Mouse (Mus musculus): ENCODE measurements around the gene Timp1. TPM values are rescaled to one million over a fixed set of nuclear protein-coding genes. Genes with fewer than 3 reads are reported as not detected.

The Timp1 gene
- total RNA-seq (2021), result 29.4 and 31.1 TPM in 2 replicates
- long read RNA-seq, partial matches to known transcripts, result 1 of 6 reads
- long read RNA-seq, other reads (novel, unspliced or antisense), result 0 of 6 reads

DNA sequence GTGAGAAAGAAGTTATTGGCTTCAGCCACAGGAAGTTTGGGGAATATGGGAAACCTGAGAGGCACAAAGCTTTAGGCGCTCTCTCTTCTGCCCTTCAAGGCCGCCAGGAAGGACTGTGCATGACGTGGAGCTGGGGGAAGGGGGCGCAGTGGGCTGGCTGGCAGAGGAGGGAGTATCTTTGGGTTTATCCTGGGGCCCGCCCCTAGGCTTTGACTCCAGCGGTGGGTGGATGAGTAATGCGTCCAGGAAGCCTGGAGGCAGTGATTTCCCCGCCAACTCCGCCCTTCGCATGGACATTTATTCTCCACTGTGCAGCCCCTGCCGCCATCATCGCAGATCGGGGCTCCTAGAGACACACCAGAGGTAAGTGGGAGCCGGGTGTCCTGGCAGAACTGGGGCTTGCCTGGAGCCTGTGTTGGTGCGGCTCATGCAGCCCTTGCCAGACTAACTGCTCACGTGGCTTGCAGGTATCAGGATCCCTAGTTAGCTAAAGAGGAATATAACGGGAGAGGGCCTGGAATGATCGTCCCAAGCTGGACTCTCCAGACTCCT, at the start of gene Timp1:
TSS of gene Timp1 (plus strand) at position 205 of the 552 bp plus-strand sequence.
- DNase-seq, result peak; percentile 62

DNA sequence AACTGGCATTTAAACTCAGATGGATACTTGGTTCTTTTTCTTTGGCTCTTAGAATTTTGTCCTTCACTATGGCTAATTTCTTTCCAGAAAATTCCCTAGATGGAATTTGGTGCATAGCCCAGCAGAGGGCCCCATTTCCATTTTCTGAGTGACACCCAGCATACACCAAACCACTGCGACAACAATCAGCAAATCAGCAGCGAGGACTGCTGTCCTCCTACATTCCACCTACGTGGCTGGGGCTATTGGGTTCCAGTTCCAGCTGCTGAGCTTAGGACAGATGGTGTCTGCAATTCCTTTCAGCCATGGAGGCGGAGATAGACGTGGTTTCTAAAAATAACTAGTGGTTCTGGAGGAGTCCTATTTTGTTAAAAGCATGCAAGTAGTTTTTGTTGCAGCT, 41.0 kb upstream of the Timp1 start:
- peak; percentile 40 for DNase-seq

DNA sequence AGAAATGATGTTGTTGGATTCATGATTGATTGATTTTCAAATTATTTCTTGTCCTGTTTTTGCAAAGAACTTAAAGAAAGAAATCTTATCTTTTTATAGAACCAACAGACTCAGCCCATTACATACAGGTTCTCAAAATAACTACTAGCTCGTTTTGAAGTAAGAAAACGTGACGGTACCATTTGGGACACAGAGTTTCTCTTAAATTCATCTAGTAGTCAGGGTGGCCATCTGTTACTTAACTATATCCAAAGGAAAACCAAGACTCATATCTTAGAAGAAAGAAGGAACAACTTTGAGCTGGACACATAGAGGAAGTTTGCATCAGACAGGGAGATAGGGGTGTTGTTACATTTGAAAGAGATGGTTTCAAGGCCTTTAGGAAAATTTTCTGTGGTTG, 22.7 kb upstream of the Timp1 start:
- DNase-seq, result no peak

DNA sequence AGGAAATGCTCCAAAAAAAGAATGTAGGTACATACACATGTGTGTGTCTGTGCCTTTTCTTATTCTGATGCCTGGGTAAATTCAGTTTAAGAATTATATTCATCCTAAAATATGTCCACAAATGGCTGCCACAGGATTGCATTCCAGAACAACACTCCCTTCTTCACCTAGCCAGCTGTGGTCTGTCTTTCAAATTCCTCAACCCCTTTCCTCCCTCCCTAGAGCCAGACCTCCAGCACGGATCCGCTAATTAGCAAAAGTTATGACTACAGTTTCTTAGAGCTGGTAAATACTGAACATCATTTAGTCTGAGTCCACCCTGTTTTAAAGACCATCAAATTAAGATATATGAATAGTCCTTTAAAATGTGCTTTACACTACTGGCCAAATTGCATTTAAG, 22.1 kb upstream of the Timp1 start:
- no peak for DNase-seq

DNA sequence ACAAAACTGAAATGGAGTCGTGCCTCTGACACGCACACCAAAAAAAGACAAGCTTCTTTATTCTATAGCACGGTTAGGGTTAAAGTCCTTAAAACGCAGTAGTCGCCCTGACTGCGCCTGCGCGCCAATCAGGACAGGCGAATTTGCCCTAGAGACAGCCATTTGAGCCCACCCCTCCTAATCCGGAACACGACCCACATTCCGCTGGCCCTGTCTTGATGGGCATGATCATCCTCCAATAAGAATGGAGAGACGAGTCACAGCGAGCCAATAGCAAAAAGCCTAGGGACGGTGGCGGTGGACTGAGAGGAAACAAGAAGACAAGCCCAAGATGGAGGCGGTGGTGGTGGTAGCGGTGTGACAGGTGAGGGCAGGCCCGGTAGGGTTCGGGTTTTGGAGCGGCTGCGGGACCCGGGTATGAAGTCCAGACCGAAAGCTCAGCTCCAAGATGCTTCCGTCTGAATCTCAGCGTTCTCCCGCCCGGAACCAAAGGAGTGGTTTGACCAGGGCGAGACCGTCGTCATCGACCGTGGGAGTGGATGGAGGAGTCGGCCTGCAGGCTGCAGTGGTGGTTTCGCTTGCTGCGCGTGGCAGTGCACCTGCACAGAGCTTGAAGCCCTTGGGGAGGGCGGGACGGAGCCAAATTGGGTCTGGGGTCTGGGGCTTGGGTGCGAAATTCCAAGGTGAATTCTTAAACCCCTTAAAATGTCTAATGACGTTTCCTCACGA, 21.5 kb upstream of the Timp1 start:
- peak; percentile 84 for DNase-seq

DNA sequence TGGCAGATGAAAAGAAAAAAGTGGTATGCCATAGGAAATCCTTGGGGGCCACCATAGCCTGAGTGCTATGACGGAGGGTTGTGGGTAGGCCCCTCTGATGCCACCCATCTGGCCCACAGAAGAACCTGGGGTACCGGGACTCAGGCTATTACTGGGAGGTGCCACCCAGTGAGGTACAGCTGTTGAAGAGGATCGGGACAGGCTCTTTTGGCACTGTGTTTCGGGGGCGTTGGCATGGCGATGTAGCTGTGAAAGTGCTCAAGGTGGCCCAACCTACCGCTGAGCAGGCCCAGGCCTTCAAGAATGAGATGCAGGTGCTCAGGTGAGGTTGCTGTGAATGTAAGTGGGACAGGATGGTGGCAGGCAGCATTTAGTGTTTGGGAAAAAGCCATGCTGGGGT, 16.2 kb upstream of the Timp1 start:
- no peak for DNase-seq

DNA sequence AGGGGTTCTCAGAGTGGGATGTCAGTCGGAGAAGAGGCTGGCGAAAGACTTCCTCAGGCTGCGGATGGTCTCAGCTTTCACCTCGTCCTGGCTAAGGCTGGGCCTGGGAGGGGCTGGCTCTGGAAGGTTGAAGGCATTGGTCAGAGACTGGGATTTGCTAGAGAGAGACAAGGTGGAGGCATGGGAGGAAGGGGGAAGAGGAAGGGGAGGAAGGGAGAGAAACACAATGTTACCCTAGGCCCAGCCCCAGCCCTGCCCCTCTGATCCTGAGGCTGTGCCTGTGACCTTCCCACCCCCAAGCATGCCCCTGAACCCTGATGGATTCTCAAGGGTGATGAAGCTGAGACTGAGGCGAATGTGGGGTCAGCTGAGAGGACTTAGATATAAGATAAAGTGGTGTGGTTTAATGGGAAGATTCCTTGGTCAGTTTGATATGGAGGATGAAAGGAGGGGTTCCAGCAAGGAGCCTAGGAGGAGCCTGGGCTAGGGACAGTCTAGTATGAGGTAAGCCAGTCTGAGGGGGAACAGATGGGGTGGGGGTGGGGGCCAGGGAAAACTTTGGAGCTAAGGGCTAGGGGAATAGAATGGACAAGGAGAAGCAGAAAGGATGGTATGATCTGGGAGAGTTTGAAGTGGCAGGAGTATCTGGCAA, 8.4 kb upstream of the Timp1 start:
- DNase-seq, result no peak

DNA sequence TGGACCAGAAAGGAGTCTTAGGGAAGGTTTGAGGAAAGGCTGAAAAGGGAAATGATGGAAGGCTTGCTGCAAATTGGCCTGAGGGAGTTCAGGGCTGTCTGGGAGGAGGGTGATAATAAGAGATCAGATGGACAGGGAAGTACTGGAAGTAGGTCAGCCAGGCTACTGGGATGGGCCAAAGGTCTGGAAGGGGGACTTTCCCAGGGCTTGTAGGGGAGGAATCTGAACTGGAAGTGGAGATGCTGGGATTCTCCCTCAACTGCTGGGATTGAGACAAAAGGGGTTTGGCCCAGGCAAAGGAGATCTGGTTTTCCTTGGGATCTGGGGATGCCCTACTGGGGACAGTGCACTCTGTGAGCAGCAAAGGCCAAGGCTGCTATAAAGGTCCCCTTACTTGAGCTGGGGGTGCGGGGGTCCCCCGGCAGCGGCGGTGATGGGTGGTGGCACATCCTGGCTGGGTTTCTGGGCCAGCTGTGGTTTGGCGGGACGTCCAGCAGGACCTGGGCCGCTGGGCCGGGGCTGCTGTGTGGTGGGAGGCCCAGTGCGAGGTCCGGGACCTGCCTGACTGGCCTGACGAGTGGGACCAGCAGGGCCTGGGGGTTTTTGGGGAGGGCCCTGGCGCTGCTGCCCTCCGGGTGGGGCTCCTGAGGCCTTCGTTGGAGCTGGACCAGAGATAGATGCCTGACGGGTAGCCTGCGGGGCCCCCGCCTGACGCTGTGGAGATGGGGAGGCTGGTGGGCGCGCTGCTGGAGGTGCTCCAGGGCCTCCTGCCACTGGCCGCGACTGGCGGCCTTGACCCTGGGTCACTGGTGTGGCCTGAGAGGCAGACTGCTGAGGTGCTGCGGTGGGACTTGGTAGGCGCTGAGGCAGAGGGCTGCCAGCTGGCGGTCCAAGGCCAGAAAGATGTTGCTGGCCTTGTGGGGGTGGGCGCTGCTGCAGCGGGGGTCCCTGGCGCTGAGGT, 7.6 kb upstream of the Timp1 start:
- peak; percentile 21 for DNase-seq

DNA sequence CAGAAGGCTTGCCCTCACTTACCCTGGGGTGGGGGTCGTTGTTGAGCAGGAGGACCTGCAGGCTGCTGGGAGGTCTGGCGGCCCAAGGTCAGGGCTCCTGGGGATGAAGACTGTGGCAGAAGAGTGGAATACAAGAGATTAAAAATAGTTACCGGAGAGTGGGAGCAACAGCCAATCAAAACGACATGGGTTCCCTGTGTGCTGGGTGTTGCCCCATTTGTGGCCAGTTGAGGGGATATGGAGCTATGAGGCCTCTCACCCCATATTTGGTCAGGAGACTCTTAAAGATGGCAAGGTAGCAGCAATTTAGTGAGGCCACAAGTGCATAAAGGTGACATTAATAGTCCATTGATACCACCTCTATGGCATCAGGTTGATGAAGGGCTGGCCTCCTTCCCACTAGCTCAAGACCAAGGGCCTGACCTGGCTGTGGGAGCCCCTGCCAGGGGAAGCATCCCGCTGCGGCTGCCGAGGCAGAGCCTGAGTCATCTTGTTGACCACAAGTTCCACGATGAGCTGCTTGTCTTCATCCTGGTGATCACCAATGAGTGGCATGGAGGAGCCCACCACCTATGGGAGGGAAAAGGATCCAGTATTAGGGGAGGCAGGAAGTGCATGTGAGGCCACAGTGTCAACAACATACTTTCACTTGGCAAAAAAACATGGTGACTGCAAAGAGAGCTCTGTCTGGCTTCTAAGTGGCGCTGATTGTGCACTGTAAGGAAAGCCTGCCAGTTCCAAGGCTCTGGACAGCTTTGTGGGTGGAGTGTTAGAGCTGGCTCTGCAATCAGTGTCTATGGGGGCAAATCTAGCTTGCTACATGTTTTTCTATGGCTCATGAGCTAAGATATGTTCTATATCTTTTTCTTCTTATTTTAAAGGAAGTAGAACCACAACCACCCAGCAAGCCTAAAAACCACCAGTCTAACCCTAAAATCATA, 6.5 kb upstream of the Timp1 start:
- no peak for DNase-seq

DNA sequence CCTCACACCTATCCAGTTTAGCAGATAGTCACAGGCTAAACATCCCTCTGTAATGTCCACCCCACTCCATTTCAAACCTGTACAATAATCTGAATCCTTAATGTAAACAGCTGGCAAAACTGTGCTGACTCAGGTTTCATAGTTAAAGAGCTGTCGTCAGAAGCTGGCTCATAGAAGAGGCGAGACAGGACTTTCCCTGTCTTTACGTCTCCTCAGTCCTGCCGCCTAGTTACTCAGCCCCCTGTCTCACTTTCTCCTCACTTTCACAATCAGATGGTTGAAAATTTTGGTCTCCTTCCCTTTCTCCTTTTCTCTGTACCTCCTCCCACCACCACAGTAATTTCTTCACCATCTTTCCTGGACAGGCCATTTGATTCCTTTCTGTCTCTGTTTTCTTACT, 1.9 kb upstream of the Timp1 start:
- DNase-seq, result no peak

DNA sequence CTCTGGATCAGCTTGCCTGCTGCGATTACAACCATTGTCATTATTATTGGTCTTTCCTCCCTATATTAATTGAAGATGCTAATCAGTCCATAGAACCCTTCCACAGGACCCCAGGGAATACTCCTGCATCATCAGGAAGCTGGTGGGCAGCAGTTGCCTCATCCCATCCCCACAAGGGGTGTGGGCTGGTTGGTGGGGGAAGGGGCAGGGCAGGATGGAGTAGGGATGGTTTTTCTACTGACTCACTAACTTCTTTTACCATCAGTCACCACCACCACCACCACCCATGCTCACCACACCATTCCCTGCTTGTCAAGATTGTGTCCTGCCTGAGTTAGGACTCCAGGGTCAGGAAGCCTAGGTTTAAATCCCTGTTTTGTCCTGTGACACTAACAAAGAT, 763 bp upstream of the Timp1 start:
- DNase-seq, result no peak

DNA sequence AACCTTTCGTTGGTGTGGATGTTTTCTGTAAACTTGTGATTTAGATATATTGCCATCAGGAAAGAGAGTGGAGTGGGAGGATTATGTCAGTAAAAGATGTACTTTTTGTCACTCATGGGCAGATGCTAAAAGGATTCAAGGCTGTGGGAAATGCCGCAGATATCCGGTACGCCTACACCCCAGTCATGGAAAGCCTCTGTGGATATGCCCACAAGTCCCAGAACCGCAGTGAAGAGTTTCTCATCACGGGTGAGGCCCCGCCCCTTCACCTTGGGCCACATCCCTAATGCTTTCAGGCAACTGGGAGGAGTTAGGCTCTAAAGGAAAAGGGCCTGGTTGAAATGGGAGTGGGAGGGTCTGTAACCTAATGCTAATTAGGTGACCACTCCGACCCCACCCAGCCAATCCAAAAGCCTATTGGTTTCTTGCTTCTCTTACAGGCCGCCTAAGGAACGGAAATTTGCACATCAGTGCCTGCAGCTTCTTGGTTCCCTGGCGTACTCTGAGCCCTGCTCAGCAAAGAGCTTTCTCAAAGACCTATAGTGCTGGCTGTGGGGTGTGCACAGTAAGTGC, 3.0 kb downstream of the Timp1 start:
- no peak for DNase-seq

DNA sequence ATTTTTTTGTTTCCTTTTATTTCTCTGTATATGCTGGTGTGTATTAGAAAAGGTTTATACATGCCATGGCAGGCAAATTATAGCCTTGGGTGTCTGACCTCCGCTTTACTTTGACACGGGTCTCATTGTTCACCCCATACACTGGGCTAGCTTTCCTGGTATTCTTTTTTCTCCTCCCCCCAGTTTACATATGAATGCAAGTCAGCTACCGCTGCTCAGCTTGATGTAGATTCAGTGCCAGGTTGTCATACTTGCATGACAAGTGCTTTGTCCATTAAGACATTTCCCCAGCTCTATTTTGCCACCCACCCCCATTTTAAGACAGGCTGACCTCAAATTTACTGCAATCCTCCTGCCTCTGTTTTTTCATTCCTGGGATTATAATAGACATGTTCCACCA, 5.3 kb downstream of the Timp1 start:
- no peak for DNase-seq

DNA sequence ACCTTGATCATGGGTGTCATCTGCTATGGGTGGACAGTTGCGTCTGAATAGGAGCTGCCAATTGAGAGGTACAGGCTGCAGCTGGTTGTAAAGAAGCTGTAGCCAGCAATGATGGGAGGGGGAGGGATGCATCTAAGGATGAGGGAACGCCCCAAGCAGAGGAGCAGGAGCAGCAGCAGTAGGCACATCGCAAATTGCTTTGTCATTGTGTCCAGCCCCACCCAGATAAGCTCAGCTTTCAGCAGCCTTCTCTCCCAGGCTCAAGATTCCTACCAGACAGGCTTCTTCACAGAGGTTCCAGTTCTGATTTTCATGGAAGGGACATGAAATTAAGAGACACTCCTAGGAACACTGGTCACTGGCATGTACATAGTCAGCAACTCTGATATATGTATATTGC, 40.1 kb downstream of the Timp1 start:
- DNase-seq, result no peak

DNA sequence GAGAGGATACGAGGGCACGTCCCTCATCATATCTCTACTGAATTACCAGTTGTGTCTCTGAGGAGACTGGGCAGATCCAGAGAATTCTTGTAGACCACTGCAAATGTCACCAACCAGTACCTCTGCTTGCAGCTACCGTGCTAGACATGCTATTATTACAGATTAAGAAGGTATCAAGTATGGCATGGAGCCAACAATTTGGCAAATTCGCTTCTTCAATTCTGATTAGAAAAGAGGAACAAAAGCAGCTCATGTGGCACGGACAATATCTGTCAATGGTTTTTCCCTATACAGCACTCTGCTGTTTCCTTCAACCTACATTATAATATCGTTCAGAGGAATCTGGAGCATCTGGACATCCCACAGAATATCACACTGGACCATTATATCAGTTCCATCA, 43.8 kb downstream of the Timp1 start:
- DNase-seq, result no peak

DNA sequence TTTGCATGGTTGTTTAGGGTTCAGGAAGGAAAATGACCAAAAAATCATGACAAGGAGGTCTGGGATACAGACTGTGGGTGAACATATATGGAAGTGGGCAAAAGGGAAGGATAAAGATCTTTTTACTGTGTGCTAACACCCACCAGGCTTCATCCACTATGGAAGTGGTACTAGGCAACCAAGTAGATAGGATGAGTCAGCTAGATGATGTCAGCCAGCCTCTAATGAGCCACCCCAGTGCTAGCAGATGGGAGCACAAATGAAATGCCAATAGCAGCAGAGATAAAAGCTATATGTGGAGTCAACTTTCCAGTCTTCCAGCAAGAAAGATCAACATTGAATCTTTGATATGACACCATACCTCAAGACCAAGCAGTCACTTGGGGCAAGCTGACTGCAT, 45.1 kb downstream of the Timp1 start:
- DNase-seq, result no peak

DNA sequence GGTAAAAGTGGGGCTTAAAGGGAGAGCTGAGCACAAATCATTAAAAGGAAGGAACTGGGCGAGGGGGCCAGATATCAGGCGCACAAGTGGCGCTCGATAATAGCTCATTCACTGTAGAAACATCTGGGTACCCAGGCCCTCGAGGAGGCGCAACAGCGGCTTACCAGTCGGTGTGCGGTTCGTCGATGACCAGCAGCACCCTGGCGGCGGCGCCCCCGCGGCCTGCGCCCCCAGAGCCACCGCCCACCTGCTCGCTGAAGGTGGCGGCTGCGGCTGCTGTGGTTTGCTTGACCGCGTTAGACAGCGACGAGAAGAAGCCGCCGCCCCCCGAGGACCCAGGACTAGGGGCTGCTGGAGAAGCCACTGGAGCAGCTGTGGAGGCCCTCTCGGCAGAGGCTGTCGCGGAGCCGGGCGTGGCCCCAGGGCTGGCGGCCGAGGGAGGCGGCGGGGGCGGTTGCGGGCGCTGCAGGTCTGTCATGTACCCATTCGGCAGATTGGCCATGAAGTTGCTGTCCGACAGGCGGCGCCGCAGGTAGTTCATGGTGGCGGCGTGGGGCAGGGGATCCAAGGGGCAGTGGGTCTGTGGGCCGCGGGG, 50.4 kb downstream of the Timp1 start:
- DNase-seq, result peak; percentile 1

DNA sequence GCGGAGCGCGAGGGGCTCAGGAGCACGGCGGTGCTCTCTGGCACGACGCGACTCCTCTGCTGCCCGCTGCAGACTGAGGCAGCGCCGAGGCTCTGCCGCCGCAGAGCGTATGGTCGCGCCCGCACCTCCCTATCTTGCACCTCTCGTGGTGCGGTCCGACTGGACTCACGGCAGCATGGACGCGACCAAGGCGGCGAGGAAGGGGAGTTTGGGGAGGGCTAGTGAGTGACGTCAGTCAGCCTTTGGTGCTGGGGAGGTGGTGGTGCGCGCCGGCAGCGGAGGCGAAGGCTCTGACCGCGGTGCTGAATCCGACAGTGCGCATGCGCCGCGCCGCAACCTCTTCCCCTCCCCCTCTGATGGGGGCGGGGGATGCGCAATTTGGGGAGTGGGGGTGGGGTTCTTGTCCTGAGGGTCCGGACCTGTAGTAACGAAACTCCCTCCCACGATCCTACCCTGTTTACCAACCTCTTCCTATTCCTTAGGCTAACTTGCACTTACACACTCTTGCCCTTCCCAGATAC, 50.9 kb downstream of the Timp1 start, which contains the start of gene Syn1:
TSS of gene Syn1 (minus strand) at position 161 of the 521 bp plus-strand sequence.
- DNase-seq, result peak; percentile 74

DNA sequence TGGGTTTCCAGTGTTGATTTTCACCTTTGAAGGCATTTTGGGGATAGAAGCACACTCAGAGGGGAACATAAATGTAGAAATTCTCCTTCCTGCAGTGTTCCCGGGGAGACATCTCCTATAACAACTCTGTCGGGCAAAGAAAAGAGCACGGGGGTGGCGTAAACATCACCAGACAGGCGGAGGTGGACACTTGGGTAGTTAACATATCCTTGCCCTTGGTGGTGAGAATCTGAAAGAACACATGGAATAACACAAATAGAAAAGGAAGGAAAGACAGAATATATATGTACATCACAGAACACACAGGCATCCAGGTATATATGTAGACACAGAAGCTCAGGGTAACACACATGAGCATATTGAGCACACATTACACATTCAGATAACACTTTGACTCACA, 51.4 kb downstream of the Timp1 start:
- no peak for DNase-seq

DNA sequence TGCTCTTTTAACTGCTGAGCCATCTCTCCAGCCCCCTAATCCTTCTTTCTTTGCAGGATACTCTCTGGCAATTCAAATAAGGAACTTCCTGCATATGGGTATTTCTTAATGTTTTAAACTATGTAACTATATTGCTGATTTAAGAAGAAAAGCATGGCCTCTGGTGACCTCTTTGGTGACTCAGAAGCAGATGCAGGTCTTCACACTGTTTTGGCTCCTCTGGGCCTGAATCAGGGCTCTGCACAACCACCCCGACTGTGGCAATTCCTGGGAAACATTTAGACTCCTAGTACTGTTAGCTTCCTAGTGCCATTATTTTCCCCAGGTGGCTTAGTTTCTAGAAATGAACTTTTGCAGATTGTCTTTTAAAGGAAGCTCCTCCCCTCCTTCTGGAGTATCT, 53.5 kb downstream of the Timp1 start:
- no peak for DNase-seq
